ENCODE assay signal across 8 mouse cellular contexts in the genomic region with DNA sequence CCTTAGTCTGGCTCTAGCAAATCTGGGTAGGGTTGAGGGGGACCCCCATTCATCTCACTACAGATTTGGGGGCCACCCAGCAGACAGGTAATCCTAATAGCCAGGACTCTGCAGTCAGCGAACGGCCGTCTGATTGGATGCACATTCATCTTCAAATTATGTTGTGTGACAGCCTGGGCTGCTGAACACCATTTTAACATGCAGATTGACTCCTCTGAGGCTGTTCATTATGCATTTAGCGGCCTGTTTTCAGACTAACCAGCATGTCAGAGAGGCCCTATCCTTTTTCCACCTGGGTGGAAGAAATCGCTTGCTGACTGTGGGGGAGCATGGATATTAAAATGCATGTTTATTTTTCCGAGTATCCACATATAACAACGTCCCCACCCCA.
DNase-seq lines count a peak whose midpoint lies in the region; ATAC-seq and TF ChIP-seq lines count a peak whose summit lies in the region.

No protein-coding gene starts in this region.

- no peak for ATAC-seq in embryonic facial prominence, embryonic 13.5 days (ENCODE audit: insufficient number of reproducible peaks, insufficient read depth, low FRiP score, low TSS enrichment, low read depth)
- peak; percentile 80 for ATAC-seq in hindbrain, embryonic 12.5 days (ENCODE audit: low FRiP score)
- peak; percentile 71 for ATAC-seq in midbrain, embryonic 13.5 days

- 54% methylated on average over 7 of the region's 7 CpGs for WGBS in kidney, adult 2 months
- 27% methylated on average over 7 of the region's 7 CpGs for WGBS in embryonic facial prominence, embryonic 13.5 days
- 14% methylated on average over 7 of the region's 7 CpGs for WGBS in hindbrain, embryonic 12.5 days
- WGBS in midbrain, embryonic 13.5 days, result 22% methylated on average over 7 of the region's 7 CpGs

- H3K4me1 ChIP-seq in kidney, adult 2 months (ENCODE audit: control insufficient read depth, insufficient read depth, low read length), result peaks cover 16% of the 10 kb centered on the region
- peaks cover 31% of the 10 kb centered on the region for H3K4me1 ChIP-seq in embryonic facial prominence, embryonic 13.5 days
- H3K4me1 ChIP-seq in hindbrain, embryonic 12.5 days, result peaks cover 36% of the 10 kb centered on the region
- H3K4me1 ChIP-seq in midbrain, embryonic 13.5 days (replicated peaks), result peaks cover 41% of the 10 kb centered on the region

- no peak overlapping the region for H3K9ac ChIP-seq in embryonic facial prominence, embryonic 13.5 days
- H3K9ac ChIP-seq in hindbrain, embryonic 12.5 days, result peak overlapping the region; percentile 42
- H3K9ac ChIP-seq in midbrain, embryonic 13.5 days (replicated peaks), result peak overlapping the region; percentile 53

- H3K27ac ChIP-seq in kidney, adult 2 months (ENCODE audit: insufficient read depth, low read depth, low read length), result peak overlapping the region; percentile 6; the same call in 1 of the 2 replicates
- peak overlapping the region; percentile 73 for H3K27ac ChIP-seq in embryonic facial prominence, embryonic 13.5 days
- peak overlapping the region; percentile 92 for H3K27ac ChIP-seq in hindbrain, embryonic 12.5 days
- peak overlapping the region; percentile 96 for H3K27ac ChIP-seq in midbrain, embryonic 13.5 days

- no peaks in the 10 kb centered on the region for H3K36me3 ChIP-seq in kidney, adult 2 months (ENCODE audit: control insufficient read depth, insufficient read depth, low read length)
- no peaks in the 10 kb centered on the region for H3K36me3 ChIP-seq in embryonic facial prominence, embryonic 13.5 days
- H3K36me3 ChIP-seq in hindbrain, embryonic 12.5 days, result no peaks in the 10 kb centered on the region
- H3K36me3 ChIP-seq in midbrain, embryonic 13.5 days, result no peaks in the 10 kb centered on the region

- no peaks in the 10 kb centered on the region for H3K9me3 ChIP-seq in embryonic facial prominence, embryonic 13.5 days
- no peaks in the 10 kb centered on the region for H3K9me3 ChIP-seq in hindbrain, embryonic 12.5 days (replicated peaks)
- H3K9me3 ChIP-seq in midbrain, embryonic 13.5 days, result no peaks in the 10 kb centered on the region

- TF ChIP-seq POLR2A in kidney, adult 2 months (IDR thresholded peaks at IDR 0.05; ENCODE audit: low read depth, low read length), result no peak

- no peaks in the 10 kb centered on the region for H3K27me3 ChIP-seq in kidney, adult 2 months (replicated peaks; ENCODE audit: control insufficient read depth, insufficient read depth, low read length)
- no peaks in the 10 kb centered on the region for H3K27me3 ChIP-seq in embryonic facial prominence, embryonic 13.5 days
- H3K27me3 ChIP-seq in hindbrain, embryonic 12.5 days, result no peaks in the 10 kb centered on the region
- H3K27me3 ChIP-seq in midbrain, embryonic 13.5 days, result no peaks in the 10 kb centered on the region

- no peak for TF ChIP-seq CTCF in kidney, adult 2 months (conservative IDR thresholded peaks at IDR 0.05; ENCODE audit: insufficient read depth, insufficient read length, low read depth, low read length)

- peak overlapping the region; percentile 10 for H3K4me2 ChIP-seq in embryonic facial prominence, embryonic 13.5 days
- peak overlapping the region; percentile 13; the same call in 1 of the 2 replicates for H3K4me2 ChIP-seq in hindbrain, embryonic 12.5 days (replicated peaks)
- H3K4me2 ChIP-seq in midbrain, embryonic 13.5 days (replicated peaks), result 0 out of 2 replicates have a peak overlapping the region, but pooled peaks have one; percentile 25

- H3K4me3 ChIP-seq in kidney, adult 2 months (ENCODE audit: insufficient read depth, low read depth, low read length), result no peak overlapping the region
- no peak overlapping the region for H3K4me3 ChIP-seq in embryonic facial prominence, embryonic 13.5 days
- no peak overlapping the region for H3K4me3 ChIP-seq in hindbrain, embryonic 12.5 days
- H3K4me3 ChIP-seq in midbrain, embryonic 13.5 days (replicated peaks), result no peak overlapping the region

- no peak for DNase-seq in kidney, adult 2 months
- no peak for DNase-seq in kidney, adult 9 months
- DNase-seq in layer of hippocampus, adult 9-10 months (ENCODE audit: low spot score), result no peak
- no peak for DNase-seq in thymus, postnatal 0 days (ENCODE audit: low spot score)
- DNase-seq in frontal cortex, postnatal 14 days (ENCODE audit: low spot score in 2 of 2), result no peak

Comparison
In these comparisons a context has a peak if more than half of its experiments do, and no peak if none do; other contexts are left out.
1. H3K27ac ChIP-seq: peak in every context shown above with its lines; median percentile 96 in midbrain, embryonic 13.5 days; 92 in hindbrain, embryonic 12.5 days; 73 in embryonic facial prominence, embryonic 13.5 days; 6 in kidney, adult 2 months.